Comparison of ENCODE assay signal across 13 mouse cellular contexts in genomic region chr7:120866684-120867083, GRCm38 (mm10). TPM values are rescaled to one million over a fixed set of nuclear protein-coding genes. Genes with fewer than 3 reads are reported as not detected.
DNase-seq lines count a peak whose midpoint lies in the region; ATAC-seq and TF ChIP-seq lines count a peak whose summit lies in the region.
"Had no signal": no experiment of that assay in that cellular context is flagged by ENCODE, and none has a peak within 500 bp of the region (broad histone marks: within the 10 kb centered on the region; RNA-seq: fewer than 3 reads in every experiment).

No protein-coding gene starts in this region.

- H3K4me3 ChIP-seq in heart, embryonic 16.5 days (ENCODE audit: low read length), result no peak overlapping the region
- peak overlapping the region; percentile 24 for H3K4me3 ChIP-seq in megakaryocyte, embryonic 14.5 days (replicated peaks)
- no peak overlapping the region for H3K4me3 ChIP-seq in liver, embryonic 12.5 days
- H3K4me3 ChIP-seq in stomach, postnatal 0 days (ENCODE audit: low read depth, low read length), result no peak overlapping the region
- H3K4me3 ChIP-seq: forebrain, embryonic 12.5 days had no signal

- no peak overlapping the region for H3K4me2 ChIP-seq in heart, embryonic 16.5 days (ENCODE audit: low read depth, low read length)
- peak overlapping the region; percentile 55 for H3K4me2 ChIP-seq in liver, embryonic 12.5 days
- no peak overlapping the region for H3K4me2 ChIP-seq in stomach, postnatal 0 days (replicated peaks; ENCODE audit: low read depth)
- H3K4me2 ChIP-seq: forebrain, embryonic 12.5 days had no signal

- no peak overlapping the region for H3K9ac ChIP-seq in heart, embryonic 16.5 days (ENCODE audit: low read length)
- H3K9ac ChIP-seq in liver, embryonic 12.5 days, result peak overlapping the region; percentile 67; the same call in 1 of the 2 replicates
- no peak overlapping the region for H3K9ac ChIP-seq in stomach, postnatal 0 days (ENCODE audit: low read length)
- H3K9ac ChIP-seq: forebrain, embryonic 12.5 days had no signal

- TF ChIP-seq EP300 in stomach, postnatal 0 days (optimal IDR thresholded peaks at IDR 0.05), result no peak

- H3K4me1 ChIP-seq in heart, embryonic 16.5 days (ENCODE audit: control insufficient read depth, insufficient read depth, low read length), result peaks cover 69% of the 10 kb centered on the region
- H3K4me1 ChIP-seq in megakaryocyte, embryonic 14.5 days, result peaks cover 100% of the 10 kb centered on the region
- peaks cover 100% of the 10 kb centered on the region for H3K4me1 ChIP-seq in liver, embryonic 12.5 days
- peaks cover 14% of the 10 kb centered on the region for H3K4me1 ChIP-seq in stomach, postnatal 0 days (replicated peaks; ENCODE audit: control insufficient read depth, insufficient read depth)

- H3K9me3 ChIP-seq in heart, embryonic 16.5 days (replicated peaks; ENCODE audit: control insufficient read depth, low read length), result no peaks in the 10 kb centered on the region
- H3K9me3 ChIP-seq in megakaryocyte, embryonic 14.5 days, result no peaks in the 10 kb centered on the region
- no peaks in the 10 kb centered on the region for H3K9me3 ChIP-seq in liver, embryonic 12.5 days (replicated peaks)
- H3K9me3 ChIP-seq in stomach, postnatal 0 days (ENCODE audit: control insufficient read depth, low read length), result no peaks in the 10 kb centered on the region
- H3K9me3 ChIP-seq: forebrain, embryonic 12.5 days had no signal

- DNase-seq in heart, postnatal 4 days, result no peak
- no peak for DNase-seq in stomach, postnatal 0 days (ENCODE audit: low spot score)
- no peak for DNase-seq in left cerebral cortex, adult 18-20 months (ENCODE audit: low spot score in 2 of 2)
- DNase-seq: adrenal gland, postnatal 25 days; thymus, adult 2 months had no signal

- WGBS in heart, embryonic 16.5 days, result 58% methylated on average over 2 of the region's 2 CpGs
- 46% methylated on average over 2 of the region's 2 CpGs for WGBS in liver, embryonic 12.5 days (ENCODE audit: insufficient replicate concordance)
- 40% methylated on average over 2 of the region's 2 CpGs for WGBS in stomach, postnatal 0 days

- peak overlapping the region; percentile 89 for H3K27ac ChIP-seq in heart, embryonic 16.5 days (ENCODE audit: low read length)
- H3K27ac ChIP-seq in liver, embryonic 12.5 days, result peak overlapping the region; percentile 97
- peak overlapping the region; percentile 93 for H3K27ac ChIP-seq in stomach, postnatal 0 days (replicated peaks)

- no peak for TF ChIP-seq CTCF in stomach, postnatal 0 days (IDR thresholded peaks at IDR 0.05; ENCODE audit: low read depth)

- no peaks in the 10 kb centered on the region for H3K27me3 ChIP-seq in heart, embryonic 16.5 days (ENCODE audit: control insufficient read depth, insufficient read depth, low read length)
- H3K27me3 ChIP-seq in megakaryocyte, embryonic 14.5 days (replicated peaks), result no peaks in the 10 kb centered on the region
- no peaks in the 10 kb centered on the region for H3K27me3 ChIP-seq in liver, embryonic 12.5 days (replicated peaks)
- no peaks in the 10 kb centered on the region for H3K27me3 ChIP-seq in stomach, postnatal 0 days (ENCODE audit: control insufficient read depth, insufficient read depth, low read length)

- no peaks in the 10 kb centered on the region for H3K36me3 ChIP-seq in heart, embryonic 16.5 days (ENCODE audit: control insufficient read depth, insufficient read depth)
- peaks cover 10% of the 10 kb centered on the region for H3K36me3 ChIP-seq in megakaryocyte, embryonic 14.5 days (replicated peaks; ENCODE audit: low read length)
- H3K36me3 ChIP-seq in liver, embryonic 12.5 days, result peaks cover 39% of the 10 kb centered on the region
- H3K36me3 ChIP-seq in stomach, postnatal 0 days (ENCODE audit: control insufficient read depth, insufficient read depth, low read length), result no peaks in the 10 kb centered on the region; the same call in 1 of the 2 replicates
- H3K36me3 ChIP-seq: forebrain, embryonic 12.5 days had no signal

- ATAC-seq in heart, embryonic 16.5 days (replicated peaks; ENCODE audit: extremely low read depth, insufficient read depth, low FRiP score), result no peak
- no peak for ATAC-seq in megakaryocyte, adult 5-6 weeks (ENCODE audit: poor library complexity, severe bottlenecking)
- ATAC-seq in liver, embryonic 12.5 days, result no peak
- ATAC-seq in stomach, postnatal 0 days (ENCODE audit: low FRiP score, low TSS enrichment), result no peak

RNA-seq across cellular contexts. Expression of gene Eef2k, which starts 24.1 kb away (rescaled TPM):
- polyA plus RNA-seq in heart, embryonic 16.5 days (2015; fragmentation: Nextera tagmentation; extraction: Ambion mirVana), result 35.8 and 42.5 TPM in 2 replicates
- total RNA-seq in heart, postnatal 4 days (2021), result 10 to 100 TPM; 36.9 to 38.0 TPM
- 5.4 and 42.9 TPM in 2 replicates for polyA plus RNA-seq in megakaryocyte, embryonic 14.5 days (2012; ENCODE audit: insufficient read depth, low replicate concordance)
- total RNA-seq in megakaryocyte, adult 5-6 weeks (2015), result 7.5 and 11.1 TPM in 2 replicates
- 23.5 and 26.1 TPM in 2 replicates for total RNA-seq in megakaryocyte, adult 5-6 weeks (2017)
- 44.3 and 45.0 TPM in 2 replicates for polyA plus RNA-seq in liver, embryonic 12.5 days (2016; fragmentation: Nextera tagmentation; extraction: Ambion mirVana)
- 39.9 and 42.0 TPM in 2 replicates for polyA plus RNA-seq in stomach, postnatal 0 days (2015; fragmentation: Nextera tagmentation; extraction: Ambion mirVana)
- total RNA-seq in left cerebral cortex, adult 18-20 months (2021), result 10 to 100 TPM; 29.2 to 30.4 TPM

RNA-seq across cellular contexts. Expression of gene Polr3e, which starts 50.9 kb away (rescaled TPM):
- polyA plus RNA-seq in heart, embryonic 16.5 days (2015; fragmentation: Nextera tagmentation; extraction: Ambion mirVana), result 21.4 and 22.1 TPM in 2 replicates
- total RNA-seq in heart, postnatal 4 days (2021), result 10 to 100 TPM; 18.0 to 18.7 TPM
- 5.0 and 8.9 TPM in 2 replicates for polyA plus RNA-seq in megakaryocyte, embryonic 14.5 days (2012; ENCODE audit: insufficient read depth, low replicate concordance)
- 4.6 and 5.3 TPM in 2 replicates for total RNA-seq in megakaryocyte, adult 5-6 weeks (2015)
- total RNA-seq in megakaryocyte, adult 5-6 weeks (2017), result 9.8 and 11.6 TPM in 2 replicates
- 27.4 and 27.9 TPM in 2 replicates for polyA plus RNA-seq in liver, embryonic 12.5 days (2016; fragmentation: Nextera tagmentation; extraction: Ambion mirVana)
- polyA plus RNA-seq in stomach, postnatal 0 days (2015; fragmentation: Nextera tagmentation; extraction: Ambion mirVana), result 16.1 and 17.7 TPM in 2 replicates
- 10 to 100 TPM; 27.0 to 27.4 TPM for total RNA-seq in left cerebral cortex, adult 18-20 months (2021)

RNA-seq across cellular contexts. Expression of gene Gm5737, which starts 54.5 kb away (rescaled TPM):
- not detected in 2 replicates for polyA plus RNA-seq in heart, embryonic 16.5 days (2015; fragmentation: Nextera tagmentation; extraction: Ambion mirVana)
- not detected for total RNA-seq in heart, postnatal 4 days (2021)
- not detected in 2 replicates for polyA plus RNA-seq in megakaryocyte, embryonic 14.5 days (2012; ENCODE audit: insufficient read depth, low replicate concordance)
- total RNA-seq in megakaryocyte, adult 5-6 weeks (2015), result not detected in 2 replicates
- total RNA-seq in megakaryocyte, adult 5-6 weeks (2017), result not detected in 2 replicates
- polyA plus RNA-seq in liver, embryonic 12.5 days (2016; fragmentation: Nextera tagmentation; extraction: Ambion mirVana), result not detected in 2 replicates
- not detected in 2 replicates for polyA plus RNA-seq in stomach, postnatal 0 days (2015; fragmentation: Nextera tagmentation; extraction: Ambion mirVana)
- not detected for total RNA-seq in left cerebral cortex, adult 18-20 months (2021)
- total RNA-seq: adrenal gland, postnatal 25 days; monocyte, adult 5-6 weeks had no signal
- polyA plus RNA-seq: forebrain, embryonic 12.5 days; large intestine, adult 2 months; spleen, adult 2 months had no signal
